Mouse (Mus musculus) lung, postnatal 0 days (tissue): Measurements from ENCODE around the gene Ccr1. TPM values are rescaled to one million over a fixed set of nuclear protein-coding genes. Genes with fewer than 3 reads are reported as not detected.
"Not testable (repeated sequence)": the region's sequence is repeated elsewhere in the genome, so short reads cannot be mapped to it uniquely, and the experiment has no call there.

ENCODE experiments used
- ATAC-seq: fragments of 200-750 bp; cut with Nextera tagmentation; 2 replicates; pipeline ENCODE4 v1.8.0; 2017; ENCODE audit warnings: moderate library complexity
- DNase-seq: peaks from one replicate; pipeline ENCODE4 v3.0.0-alpha.2; 2016; ENCODE audit warnings: low spot score
- H3K27ac ChIP-seq: fragments of 300-500 bp; sonication (generic); 2 replicates; pipeline ENCODE4 v1.5.1; 2014; ENCODE audit warnings: antibody characterized with exemption, mild to moderate bottlenecking, low read length, mixed read lengths
- H3K27me3 ChIP-seq: fragments of 300-500 bp; sonication (generic); replicated peaks from 2 replicates; pipeline ENCODE4 v1.6.1; 2014; ENCODE audit warnings: low read length, mixed read lengths; ENCODE audit not compliant: insufficient read depth
- H3K36me3 ChIP-seq: fragments of 300-500 bp; sonication (generic); 2 replicates; pipeline ENCODE4 v1.6.1; 2014; ENCODE audit warnings: low read length, mixed read lengths; ENCODE audit not compliant: insufficient read depth
- H3K4me1 ChIP-seq: fragments of 300-500 bp; sonication (generic); 2 replicates; pipeline ENCODE4 v1.6.1; 2014; ENCODE audit warnings: antibody characterized with exemption, low read depth, low read length, mixed read lengths; ENCODE audit not compliant: insufficient read depth
- H3K4me2 ChIP-seq: fragments of 300-500 bp; sonication (generic); replicated peaks from 2 replicates; pipeline ENCODE4 v1.6.1; 2014; ENCODE audit warnings: low read depth, mild to moderate bottlenecking, low read length, moderate library complexity, mixed read lengths
- H3K4me3 ChIP-seq: fragments of 300-500 bp; sonication (generic); 2 replicates; pipeline ENCODE4 v1.5.1; 2014; ENCODE audit warnings: low read depth, low read length
- H3K9ac ChIP-seq: fragments of 300-500 bp; sonication (generic); replicated peaks from 2 replicates; pipeline ENCODE4 v1.6.1; 2014; ENCODE audit warnings: low read depth, mild to moderate bottlenecking
- H3K9me3 ChIP-seq: fragments of 300-500 bp; sonication (generic); 2 replicates; pipeline ENCODE4 v1.6.1; 2016; ENCODE audit warnings: low read length, mixed read lengths
- CTCF ChIP-seq: IDR thresholded peaks from 2 replicates; pipeline ENCODE4 v1.5.1; 2016; ENCODE audit warnings: antibody characterized with exemption, mild to moderate bottlenecking
- EP300 ChIP-seq: IDR thresholded peaks from 2 replicates; pipeline ENCODE4 v1.6.1; 2016; ENCODE audit warnings: antibody characterized with exemption, mild to moderate bottlenecking, control low read depth
- WGBS: fragments of 180-500 bp; shearing (Covaris S2); extraction: QIAGEN DNeasy Blood & Tissue Kit; methylation state at CpG from one replicate; pipeline ENCODE4 v1.1.7; 2014; 5-methylcytosine and 5-hydroxymethylcytosine counted together
- polyA plus RNA-seq: library from polyadenylated mRNA; unstranded; fragments of >200 nt; fragmentation: Nextera tagmentation; extraction: Ambion mirVana; gene quantifications from 2 replicates; pipeline ENCODE4 v1.2.1, GENCODE M21; 2015

The Ccr1 gene
- polyA plus RNA-seq, 1 experiment from 2014 or later: 8.2 TPM

DNA sequence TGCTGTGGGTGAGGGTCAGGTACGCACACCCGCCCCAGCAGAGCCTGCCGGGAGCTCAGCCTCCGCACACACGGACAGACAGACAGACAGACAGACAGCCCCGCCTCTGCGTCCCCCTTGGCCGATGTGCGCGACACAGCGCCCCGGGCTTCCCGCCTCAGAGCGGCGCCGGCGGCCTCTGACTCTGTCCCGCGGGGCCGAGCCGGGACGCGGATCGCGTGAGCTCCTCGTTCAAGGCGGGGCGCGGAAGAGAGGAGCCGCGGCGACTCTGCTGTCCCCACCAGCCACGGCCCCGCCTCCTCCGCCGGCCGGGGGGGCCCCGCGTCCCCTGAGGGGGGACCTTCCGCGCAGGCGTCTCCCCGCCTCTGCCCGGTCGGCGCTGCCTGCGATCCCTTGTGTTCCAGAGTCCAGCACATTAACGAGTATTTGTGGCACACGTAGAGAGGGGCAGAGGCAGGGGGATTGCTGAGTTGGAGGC lies 43.9 kb downstream of the Ccr1 start:
- H3K36me3 ChIP-seq: no peaks in the 10 kb centered on the region
- H3K9ac ChIP-seq: peak overlapping the region; percentile 56
- ATAC-seq (peak; percentile 91), DNase-seq (peak; percentile 96)
- H3K27ac ChIP-seq: peak overlapping the region; percentile 93
- TF ChIP-seq CTCF (no peak), EP300 (no peak)
- no peaks in the 10 kb centered on the region for H3K27me3 ChIP-seq
- H3K9me3 ChIP-seq: no peaks in the 10 kb centered on the region
- 1% methylated on average over 30 of the region's 49 CpGs for WGBS
- H3K4me3 ChIP-seq: peak overlapping the region; percentile 50
- no peaks in the 10 kb centered on the region for H3K4me1 ChIP-seq
- H3K4me2 ChIP-seq: peak overlapping the region; percentile 82

DNA sequence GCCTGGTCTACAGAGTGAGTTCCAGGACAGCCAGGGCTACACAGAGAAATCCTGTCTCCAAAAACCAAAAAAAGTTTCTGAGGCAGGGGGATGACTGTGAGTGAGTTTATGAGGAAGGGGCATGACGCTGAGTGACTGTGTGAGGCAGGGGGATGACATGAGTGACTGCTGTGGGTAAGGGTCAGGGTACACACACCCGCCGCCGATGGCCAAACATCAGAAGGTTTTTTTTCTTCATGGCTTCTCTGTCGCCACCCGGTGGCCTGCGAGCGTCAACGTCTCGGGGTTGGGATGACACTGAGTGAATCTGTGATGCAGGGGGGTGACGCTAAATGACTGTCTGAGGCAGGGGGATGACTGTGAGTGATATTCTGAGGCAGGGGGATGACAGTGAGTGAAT lies 44.5 kb downstream of the Ccr1 start:
- ATAC-seq: peak; percentile 54

DNA sequence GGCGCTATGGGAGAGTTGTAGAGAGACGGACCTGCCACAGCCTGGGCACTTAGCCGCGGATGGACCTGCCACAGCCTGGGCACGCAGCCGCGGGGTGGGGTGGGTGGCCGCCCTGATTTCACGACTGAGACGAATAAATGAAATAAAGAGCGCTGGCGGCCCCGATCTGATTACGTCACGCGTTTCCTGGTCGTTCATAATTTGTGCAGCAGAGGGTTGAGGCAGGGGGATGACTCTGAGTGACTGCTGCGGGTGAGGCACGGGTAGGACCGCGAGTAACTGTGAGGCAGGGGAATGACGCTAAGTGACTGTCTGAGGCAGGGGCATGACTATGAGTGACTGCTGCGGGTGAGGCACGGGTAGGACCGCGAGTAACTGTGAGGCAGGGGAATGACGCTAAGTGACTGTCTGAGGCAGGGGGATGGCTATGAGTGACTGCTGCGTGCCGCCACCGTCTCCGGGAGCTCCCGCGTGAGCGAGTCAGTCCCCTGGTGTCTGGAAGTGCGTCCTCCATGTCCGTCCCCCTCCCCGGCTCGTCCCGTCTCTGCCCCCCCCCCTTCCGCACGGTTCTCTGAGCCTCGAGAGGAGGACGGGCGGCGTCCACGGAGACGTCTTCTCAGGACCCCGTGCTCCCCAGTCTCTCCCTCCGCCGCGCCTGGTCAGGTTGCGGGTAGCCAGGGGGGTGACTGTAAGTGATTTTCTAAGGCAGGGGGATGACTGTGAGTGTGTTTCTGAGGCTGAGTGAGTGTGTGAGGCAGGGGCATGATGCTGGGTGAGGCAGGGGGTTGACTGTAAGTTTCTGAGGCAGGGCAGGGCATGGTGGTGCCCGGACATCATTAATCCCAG lies 45.1 kb downstream of the Ccr1 start:
- DNase-seq (peak; percentile 65), ATAC-seq (no peak)
- TF ChIP-seq CTCF (no peak; the same call in 1 of the 2 replicates), EP300 (no peak)
- H3K9me3 ChIP-seq: no peaks in the 10 kb centered on the region
- no peaks in the 10 kb centered on the region for H3K27me3 ChIP-seq
- H3K9ac ChIP-seq: 0 out of 2 replicates have a peak overlapping the region, but pooled peaks have one; percentile 34
- H3K4me2 ChIP-seq: peak overlapping the region; percentile 82
- H3K36me3 ChIP-seq: no peaks in the 10 kb centered on the region
- WGBS: 5% methylated on average over 43 of the region's 53 CpGs
- H3K4me3 ChIP-seq: peak overlapping the region; percentile 50
- peak overlapping the region; percentile 20; the same call in 1 of the 2 replicates for H3K27ac ChIP-seq
- no peaks in the 10 kb centered on the region for H3K4me1 ChIP-seq

More for the DNA sequence above, 44.5 kb downstream of the Ccr1 start:
- DNase-seq: peak; percentile 90
- peak; percentile 75 for TF ChIP-seq CTCF
- H3K9me3 ChIP-seq, H3K36me3 ChIP-seq, H3K4me1 ChIP-seq, H3K9ac ChIP-seq, H3K27me3 ChIP-seq: not testable (repeated sequence)
- peak overlapping the region; percentile 82 for H3K4me2 ChIP-seq
- under 1% methylated on average over 11 of the region's 11 CpGs for WGBS
- H3K27ac ChIP-seq: peak overlapping the region; percentile 20; the same call in 1 of the 2 replicates
- H3K4me3 ChIP-seq: peak overlapping the region; percentile 50

Other genes starting within 250 kb of the Ccr1 start
- gene Cxcr6, start 162.2 kb downstream of the Ccr1 start, polyA plus RNA-seq: 0.39 and 0.49 TPM in 2 replicates
- gene Fyco1, start 116.8 kb downstream of the Ccr1 start, polyA plus RNA-seq: 9.2 and 11.9 TPM in 2 replicates
- gene Xcr1, start 106.7 kb downstream of the Ccr1 start, polyA plus RNA-seq: 0.02 and 0.06 TPM in 2 replicates
- not detected in 2 replicates for gene Ccr1l1, start 9.7 kb upstream of the Ccr1 start, polyA plus RNA-seq
- 0.04 TPM in 2 replicates for gene Ccr3, start 53.3 kb upstream of the Ccr1 start, polyA plus RNA-seq
- 6.7 and 7.8 TPM in 2 replicates for gene Ccr2, start 133.3 kb upstream of the Ccr1 start, polyA plus RNA-seq
- gene Ccr5, start 152.9 kb upstream of the Ccr1 start, polyA plus RNA-seq: 0.92 and 1.3 TPM in 2 replicates